Mouse (Mus musculus) ES-Bruce4 (cell line): ENCODE measurements around the gene Rnf17. TPM values are rescaled to one million over a fixed set of nuclear protein-coding genes. Genes with fewer than 3 reads are reported as not detected.
A peak's percentile ranks its signal among the peaks of the same experiment; 100 is the strongest.

ENCODE experiments used
- H3K27ac ChIP-seq: 2 replicates; pipeline ENCODE4 v1.5.1; 2012; ENCODE audit warnings: low read length, inconsistent platforms; ENCODE audit not compliant: insufficient read depth
- H3K27me3 ChIP-seq: 2 replicates; pipeline ENCODE4 v1.6.1; 2012; ENCODE audit warnings: mild to moderate bottlenecking, low read length, inconsistent platforms; ENCODE audit not compliant: control insufficient read depth, poor library complexity, insufficient read depth, severe bottlenecking
- H3K36me3 ChIP-seq: 2 replicates; pipeline ENCODE4 v1.6.1; 2012; ENCODE audit warnings: inconsistent platforms, mild to moderate bottlenecking, low read length, moderate library complexity; ENCODE audit not compliant: control insufficient read depth, poor library complexity, insufficient read depth, severe bottlenecking
- H3K4me1 ChIP-seq: one replicate; pipeline ENCODE4 v1.8.1; 2011; ENCODE audit warnings: low read length; ENCODE audit not compliant: control insufficient read depth, insufficient read depth
- H3K4me3 ChIP-seq: 2 replicates; pipeline ENCODE4 v1.5.1; 2011; ENCODE audit warnings: low read depth, mild to moderate bottlenecking, low read length
- H3K9ac ChIP-seq: 2 replicates; pipeline ENCODE4 v1.6.1; 2012; ENCODE audit warnings: low read depth, mild to moderate bottlenecking, inconsistent platforms; ENCODE audit not compliant: poor library complexity, severe bottlenecking
- H3K9me3 ChIP-seq: replicated peaks from 2 replicates; pipeline ENCODE4 v1.6.1; 2012; ENCODE audit warnings: mild to moderate bottlenecking, low read length, inconsistent platforms; ENCODE audit not compliant: control insufficient read depth, poor library complexity, insufficient read depth, severe bottlenecking
- CTCF ChIP-seq: IDR thresholded peaks from one replicate; pipeline ENCODE4 v1.8.1; 2011; ENCODE audit warnings: low read depth, low read length
- EP300 ChIP-seq: IDR thresholded peaks from 2 replicates; pipeline ENCODE4 v1.6.1; 2011; ENCODE audit warnings: low read depth, low read length; ENCODE audit not compliant: insufficient read depth
- POLR2A ChIP-seq: IDR thresholded peaks from one replicate; pipeline ENCODE4 v1.8.1; 2011; ENCODE audit warnings: low read length; ENCODE audit not compliant: insufficient read depth
- polyA plus RNA-seq: library from polyadenylated mRNA; stranded (reverse); fragments of >200 nt; gene quantifications from 2 replicates; pipeline ENCODE4 v1.2.4, GENCODE M21; 2011; ENCODE audit warnings: low read depth; ENCODE audit not compliant: missing spikeins, insufficient read depth, insufficient read length

Gene Rnf17
- polyA plus RNA-seq, 1 experiment, result 70.7 TPM

DNA sequence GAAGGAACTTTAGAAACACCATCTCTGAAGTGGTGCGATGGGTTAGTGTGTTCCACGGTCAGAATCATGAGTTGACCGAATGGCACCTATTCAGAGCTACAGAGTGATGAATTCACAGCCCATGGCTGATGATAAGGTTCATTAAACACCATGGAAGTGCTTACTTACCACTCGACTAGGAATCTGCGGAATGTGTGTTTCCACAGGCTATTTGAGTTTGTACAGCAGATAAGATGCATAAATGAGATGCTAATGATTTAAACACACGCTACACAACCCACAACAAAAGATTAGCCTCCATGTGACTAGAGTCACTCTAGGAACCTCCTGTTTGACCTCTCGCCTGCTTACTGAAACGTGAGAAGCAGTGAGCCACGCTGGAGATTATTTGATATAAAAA lies 23.0 kb upstream of the Rnf17 start:
- Histone ChIP-seq H3K9me3 (no peaks in the 10 kb centered on the region), H3K36me3 (no peaks in the 10 kb centered on the region), H3K9ac (no peak overlapping the region), H3K27ac (no peak overlapping the region), H3K27me3 (no peaks in the 10 kb centered on the region), H3K4me3 (no peak overlapping the region), H3K4me1 (no peaks in the 10 kb centered on the region)
- no peak for TF ChIP-seq POLR2A
- TF ChIP-seq EP300, result no peak
- TF ChIP-seq CTCF, result no peak

DNA sequence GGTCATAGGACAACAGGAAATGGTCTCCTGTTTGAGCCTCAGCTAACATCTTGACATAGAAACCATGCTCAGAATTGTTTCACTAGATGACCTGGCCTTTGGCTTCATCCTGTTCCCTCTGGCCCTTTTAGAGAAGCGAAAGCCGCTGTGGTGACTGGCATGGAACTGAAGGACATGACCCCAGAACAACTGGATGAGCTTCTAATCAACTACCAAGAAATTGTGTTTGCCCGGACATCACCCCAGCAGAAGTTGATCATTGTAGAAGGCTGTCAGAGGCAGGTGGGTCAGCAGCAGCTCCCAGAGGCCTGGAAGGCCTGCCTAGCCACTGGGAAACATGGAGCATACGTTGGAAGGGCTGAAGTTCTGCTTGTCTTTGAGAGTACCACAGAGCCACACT lies 20.0 kb upstream of the Rnf17 start:
- Histone ChIP-seq H3K4me3 (no peak overlapping the region), H3K27me3 (no peaks in the 10 kb centered on the region)
- TF ChIP-seq CTCF (no peak), POLR2A (no peak), EP300 (no peak)

DNA sequence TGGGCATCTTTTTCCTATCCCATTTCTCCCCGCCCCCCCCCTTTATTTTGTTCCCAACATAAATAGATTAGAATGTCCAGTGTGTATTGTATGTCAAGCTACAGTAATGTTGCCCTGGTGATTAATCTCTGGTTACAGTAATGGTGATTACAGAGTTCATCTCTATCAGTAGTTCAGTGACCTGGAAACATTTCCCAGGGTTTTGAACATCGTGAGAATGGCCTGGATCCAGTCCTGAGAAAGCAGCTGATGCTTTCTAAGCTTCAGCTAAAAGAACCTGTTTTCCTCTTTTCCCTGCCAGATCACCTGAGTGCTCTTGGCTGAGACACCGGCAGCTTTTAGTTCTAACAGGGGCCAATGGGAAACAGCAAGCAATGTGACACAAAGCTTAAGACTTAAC lies 12.1 kb upstream of the Rnf17 start:
- H3K27me3 ChIP-seq, result no peaks in the 10 kb centered on the region; the same call in 1 of the 2 replicates
- no peak overlapping the region for H3K27ac ChIP-seq
- H3K9ac ChIP-seq, result no peak overlapping the region
- H3K4me3 ChIP-seq, result no peak overlapping the region
- H3K36me3 ChIP-seq, result no peaks in the 10 kb centered on the region
- H3K4me1 ChIP-seq, result no peaks in the 10 kb centered on the region
- TF ChIP-seq EP300 (no peak), CTCF (no peak), POLR2A (no peak)
- H3K9me3 ChIP-seq, result no peaks in the 10 kb centered on the region

More for the DNA sequence above, 20.0 kb upstream of the Rnf17 start:
- no peak overlapping the region for H3K27ac ChIP-seq
- no peaks in the 10 kb centered on the region for H3K4me1 ChIP-seq
- H3K9me3 ChIP-seq, result no peaks in the 10 kb centered on the region
- H3K9ac ChIP-seq, result no peak overlapping the region
- H3K36me3 ChIP-seq, result no peaks in the 10 kb centered on the region

DNA sequence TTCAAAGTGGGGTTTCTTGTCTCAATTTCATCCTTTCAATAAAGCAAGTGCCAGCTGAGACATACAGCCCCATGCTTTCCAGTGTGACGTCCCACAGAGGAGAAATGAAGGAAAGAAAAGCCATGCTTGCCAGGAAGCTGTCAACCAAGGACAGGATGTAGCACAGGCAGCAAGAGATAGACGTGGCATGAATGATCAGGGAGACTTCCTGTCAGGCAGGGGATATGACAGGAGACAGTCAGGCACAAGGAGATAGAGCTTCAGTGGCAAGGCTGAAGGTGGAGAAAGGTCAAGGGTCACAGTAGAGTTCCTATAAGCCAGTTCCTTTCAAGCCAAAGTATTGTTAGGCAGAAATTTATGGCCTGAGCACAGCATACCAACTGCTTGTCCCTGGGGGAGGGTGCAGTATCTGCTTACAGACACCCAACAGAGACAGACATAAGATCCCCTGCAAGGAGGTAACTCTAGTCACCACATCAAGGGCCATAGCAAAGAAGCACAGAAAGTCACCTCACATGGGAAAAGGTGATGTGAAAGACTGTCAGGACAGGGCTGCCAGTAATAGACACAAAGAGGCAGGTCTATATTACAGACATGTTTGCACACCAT lies 8.6 kb upstream of the Rnf17 start:
- H3K27ac ChIP-seq, result no peak overlapping the region
- H3K9ac ChIP-seq, result no peak overlapping the region
- TF ChIP-seq CTCF, result no peak
- TF ChIP-seq EP300, result no peak
- no peak for TF ChIP-seq POLR2A
- H3K27me3 ChIP-seq, result no peaks in the 10 kb centered on the region; the same call in 1 of the 2 replicates
- H3K36me3 ChIP-seq, result no peaks in the 10 kb centered on the region
- no peaks in the 10 kb centered on the region for H3K4me1 ChIP-seq
- H3K9me3 ChIP-seq, result no peaks in the 10 kb centered on the region
- H3K4me3 ChIP-seq, result no peak overlapping the region

DNA sequence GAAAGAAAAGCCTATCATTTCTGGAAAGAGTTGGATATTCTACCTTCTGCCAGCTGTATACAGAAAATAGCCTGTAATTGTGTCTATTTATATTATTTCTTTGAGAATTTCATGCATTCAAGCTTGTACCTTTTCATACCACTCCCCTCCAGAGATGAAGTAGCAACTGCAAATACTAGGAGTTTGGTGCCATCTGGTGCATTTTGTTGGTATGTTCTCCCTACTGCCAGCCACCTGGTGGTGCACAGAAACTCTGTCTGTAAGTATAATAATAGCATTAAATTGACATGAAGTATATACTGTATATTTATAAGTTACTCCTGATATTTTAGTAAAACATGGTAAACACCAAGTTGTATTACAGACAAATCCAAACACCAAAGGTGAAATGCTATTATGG lies 4.4 kb upstream of the Rnf17 start:
- no peak overlapping the region for H3K27ac ChIP-seq
- 0 out of 2 replicates have a peak, but pooled peaks cover 3% of the 10 kb centered on the region for H3K9me3 ChIP-seq

DNA sequence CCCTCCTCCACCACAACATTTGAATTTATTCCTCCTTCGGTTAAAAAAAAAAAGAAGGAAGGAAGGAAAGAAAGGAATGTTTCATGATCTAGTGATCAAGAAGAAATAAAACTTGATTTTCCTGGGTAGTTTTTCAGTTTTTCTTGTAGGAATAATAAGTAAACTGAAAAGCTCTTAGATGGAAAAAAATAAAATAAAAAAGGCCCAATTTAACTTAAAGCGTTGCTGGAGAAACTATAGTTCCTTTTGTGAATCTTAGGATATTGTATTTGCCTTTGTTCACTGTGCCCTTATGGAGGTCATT lies 643 bp downstream of the Rnf17 start:
- TF ChIP-seq POLR2A (no peak), EP300 (no peak), CTCF (no peak)
- no peaks in the 10 kb centered on the region; the same call in 1 of the 2 replicates for H3K36me3 ChIP-seq
- H3K4me3 ChIP-seq, result peak overlapping the region; percentile 67
- no peaks in the 10 kb centered on the region; the same call in 1 of the 2 replicates for H3K27me3 ChIP-seq
- no peak overlapping the region for H3K27ac ChIP-seq
- H3K4me1 ChIP-seq, result no peaks in the 10 kb centered on the region
- peak overlapping the region; percentile 22 for H3K9ac ChIP-seq
- H3K9me3 ChIP-seq, result 0 out of 2 replicates have a peak, but pooled peaks cover 3% of the 10 kb centered on the region

More for the DNA sequence above, 4.4 kb upstream of the Rnf17 start:
- TF ChIP-seq CTCF (peak; percentile 0), POLR2A (no peak), EP300 (no peak)
- Histone ChIP-seq H3K36me3 (no peaks in the 10 kb centered on the region), H3K9ac (no peak overlapping the region), H3K4me1 (no peaks in the 10 kb centered on the region), H3K27me3 (no peaks in the 10 kb centered on the region; the same call in 1 of the 2 replicates), H3K4me3 (no peak overlapping the region)
